Mouse (Mus musculus) stomach, postnatal 0 days (tissue): Measurements from ENCODE around the gene Wdfy4. TPM values are rescaled to one million over a fixed set of nuclear protein-coding genes. Genes with fewer than 3 reads are reported as not detected.

Experiments
- ATAC-seq: fragments of 200-750 bp; cut with Nextera tagmentation; 2 replicates; pipeline ENCODE4 v1.8.0; 2017; ENCODE audit not compliant: low FRiP score, low TSS enrichment
- DNase-seq: peaks from one replicate; pipeline ENCODE4 v3.0.0-alpha.2; 2016; ENCODE audit warnings: low spot score
- H3K27ac ChIP-seq: fragments of 300-500 bp; sonication (generic); replicated peaks from 2 replicates; pipeline ENCODE4 v1.5.1; 2014; ENCODE audit warnings: mild to moderate bottlenecking, control low read depth
- H3K27me3 ChIP-seq: fragments of 300-500 bp; sonication (generic); 2 replicates; pipeline ENCODE4 v1.6.1; 2014; ENCODE audit warnings: low read length; ENCODE audit not compliant: control insufficient read depth, insufficient read depth
- H3K36me3 ChIP-seq: fragments of 300-500 bp; sonication (generic); 2 replicates; pipeline ENCODE4 v1.6.1; 2014; ENCODE audit warnings: low read length, mixed read lengths; ENCODE audit not compliant: control insufficient read depth, insufficient read depth
- H3K4me1 ChIP-seq: fragments of 300-500 bp; sonication (generic); replicated peaks from 2 replicates; pipeline ENCODE4 v1.6.1; 2014; ENCODE audit warnings: antibody characterized with exemption; ENCODE audit not compliant: control insufficient read depth, insufficient read depth
- H3K4me2 ChIP-seq: fragments of 300-500 bp; sonication (generic); replicated peaks from 2 replicates; pipeline ENCODE4 v1.6.1; 2014; ENCODE audit warnings: low read depth, mild to moderate bottlenecking, control low read depth, moderate library complexity
- H3K4me3 ChIP-seq: fragments of 300-500 bp; sonication (generic); 2 replicates; pipeline ENCODE4 v1.5.1; 2014; ENCODE audit warnings: low read depth, low read length, control low read depth
- H3K9ac ChIP-seq: fragments of 300-500 bp; sonication (generic); 2 replicates; pipeline ENCODE4 v1.6.1; 2014; ENCODE audit warnings: mild to moderate bottlenecking, low read length, control low read depth, mixed read lengths
- H3K9me3 ChIP-seq: fragments of 300-500 bp; sonication (generic); 2 replicates; pipeline ENCODE4 v1.6.1; 2016; ENCODE audit warnings: low read length; ENCODE audit not compliant: control insufficient read depth
- CTCF ChIP-seq: IDR thresholded peaks from 2 replicates; pipeline ENCODE4 v1.5.1; 2016; ENCODE audit warnings: antibody characterized with exemption, low read depth, mild to moderate bottlenecking, moderate library complexity
- EP300 ChIP-seq: optimal IDR thresholded peaks from 2 replicates; pipeline ENCODE3; 2016; ENCODE audit warnings: antibody characterized with exemption
- WGBS: fragments of 180-500 bp; shearing (Covaris S2); extraction: QIAGEN DNeasy Blood & Tissue Kit; methylation state at CpG from one replicate; pipeline ENCODE4 v1.1.7; 2014; 5-methylcytosine and 5-hydroxymethylcytosine counted together
- polyA plus RNA-seq: library from polyadenylated mRNA; unstranded; fragments of >200 nt; fragmentation: Nextera tagmentation; extraction: Ambion mirVana; gene quantifications from 2 replicates; pipeline ENCODE4 v1.2.1, GENCODE M21; 2015

Gene Wdfy4
- polyA plus RNA-seq, 1 experiment from 2014 or later = 0.25 TPM

DNA sequence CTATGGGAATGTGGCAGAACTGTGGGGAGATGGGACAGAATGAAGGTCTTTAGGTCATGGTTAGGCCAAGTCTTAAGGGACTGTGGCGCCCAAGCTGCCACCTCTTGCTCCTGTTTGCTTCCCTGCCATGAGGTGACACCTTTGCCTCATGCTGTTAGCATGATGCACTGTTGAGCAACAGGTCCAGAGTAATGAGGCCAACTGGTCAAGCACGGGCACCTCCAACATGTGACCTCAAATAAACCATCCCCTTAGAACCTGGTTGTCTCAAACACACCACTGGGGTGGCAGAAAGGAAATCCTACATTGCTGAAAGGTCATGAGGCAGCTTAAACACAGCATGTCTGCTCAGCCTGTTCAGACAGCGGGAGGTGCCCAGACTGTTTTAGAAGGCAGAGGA lies 166.3 kb downstream of the Wdfy4 start:
- WGBS = 76% methylated on average over 3 of the region's 3 CpGs
- TF ChIP-seq EP300 = no peak
- TF ChIP-seq CTCF = no peak
- H3K4me2 ChIP-seq = no peak overlapping the region
- DNase-seq = no peak
- no peak overlapping the region for H3K27ac ChIP-seq
- no peaks in the 10 kb centered on the region for H3K9me3 ChIP-seq
- no peaks in the 10 kb centered on the region for H3K36me3 ChIP-seq
- ATAC-seq = no peak
- H3K4me3 ChIP-seq = no peak overlapping the region
- H3K9ac ChIP-seq = no peak overlapping the region
- no peaks in the 10 kb centered on the region for H3K27me3 ChIP-seq
- no peaks in the 10 kb centered on the region for H3K4me1 ChIP-seq

DNA sequence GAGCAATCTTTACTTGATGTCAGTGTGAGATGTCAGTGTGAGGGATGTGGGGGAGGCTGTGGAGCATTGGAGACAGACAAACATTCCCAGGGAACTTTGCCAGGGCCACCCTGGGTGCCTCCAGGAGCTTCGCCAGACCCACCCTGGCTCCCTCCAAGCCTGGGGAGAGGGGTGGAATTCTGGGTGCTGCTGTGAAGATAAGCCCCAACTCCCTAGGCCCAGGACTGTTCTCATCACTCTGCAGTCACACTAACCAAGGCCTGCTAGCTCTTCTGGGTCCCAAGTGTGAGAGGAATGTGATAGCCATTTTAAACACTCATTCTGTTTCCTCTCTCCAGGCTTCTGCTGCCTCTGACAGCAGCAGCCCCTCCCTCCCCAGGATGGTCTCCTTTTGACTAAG lies 177.7 kb downstream of the Wdfy4 start:
- Histone ChIP-seq H3K27ac (no peak overlapping the region), H3K27me3 (no peaks in the 10 kb centered on the region), H3K4me2 (no peak overlapping the region), H3K9me3 (no peaks in the 10 kb centered on the region), H3K9ac (no peak overlapping the region), H3K4me1 (no peaks in the 10 kb centered on the region), H3K36me3 (no peaks in the 10 kb centered on the region), H3K4me3 (no peak overlapping the region)
- no peak for DNase-seq
- no peak for ATAC-seq
- TF ChIP-seq CTCF (no peak), EP300 (no peak)
- 76% methylated on average over 1 of the region's 1 CpGs for WGBS

DNA sequence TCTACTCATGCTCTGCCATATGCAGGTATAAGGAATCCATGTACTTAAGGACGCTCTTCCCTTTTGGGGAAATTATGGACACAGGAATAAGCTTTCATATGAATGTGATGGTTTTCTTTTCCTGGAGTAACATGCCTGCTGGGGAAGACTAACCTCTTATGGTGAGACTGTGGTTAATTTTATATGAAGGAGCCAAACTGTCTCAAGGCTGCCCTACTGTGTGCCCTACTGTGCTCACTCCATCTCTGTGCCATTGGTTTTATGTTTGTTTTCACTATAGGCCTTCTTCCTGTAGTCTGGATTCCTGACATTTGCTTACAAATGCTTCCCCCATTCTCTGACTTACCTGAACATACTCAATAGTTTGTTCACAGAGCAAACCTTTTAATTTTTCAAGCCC lies 180.2 kb downstream of the Wdfy4 start:
- Histone ChIP-seq H3K36me3 (no peaks in the 10 kb centered on the region), H3K4me3 (no peak overlapping the region), H3K27ac (no peak overlapping the region), H3K4me2 (no peak overlapping the region), H3K4me1 (no peaks in the 10 kb centered on the region), H3K27me3 (no peaks in the 10 kb centered on the region), H3K9me3 (no peaks in the 10 kb centered on the region), H3K9ac (no peak overlapping the region)
- no peak for ATAC-seq
- no peak for DNase-seq
- TF ChIP-seq EP300 = no peak
- TF ChIP-seq CTCF = no peak
- WGBS = 100% methylated on average over 1 of the region's 1 CpGs

DNA sequence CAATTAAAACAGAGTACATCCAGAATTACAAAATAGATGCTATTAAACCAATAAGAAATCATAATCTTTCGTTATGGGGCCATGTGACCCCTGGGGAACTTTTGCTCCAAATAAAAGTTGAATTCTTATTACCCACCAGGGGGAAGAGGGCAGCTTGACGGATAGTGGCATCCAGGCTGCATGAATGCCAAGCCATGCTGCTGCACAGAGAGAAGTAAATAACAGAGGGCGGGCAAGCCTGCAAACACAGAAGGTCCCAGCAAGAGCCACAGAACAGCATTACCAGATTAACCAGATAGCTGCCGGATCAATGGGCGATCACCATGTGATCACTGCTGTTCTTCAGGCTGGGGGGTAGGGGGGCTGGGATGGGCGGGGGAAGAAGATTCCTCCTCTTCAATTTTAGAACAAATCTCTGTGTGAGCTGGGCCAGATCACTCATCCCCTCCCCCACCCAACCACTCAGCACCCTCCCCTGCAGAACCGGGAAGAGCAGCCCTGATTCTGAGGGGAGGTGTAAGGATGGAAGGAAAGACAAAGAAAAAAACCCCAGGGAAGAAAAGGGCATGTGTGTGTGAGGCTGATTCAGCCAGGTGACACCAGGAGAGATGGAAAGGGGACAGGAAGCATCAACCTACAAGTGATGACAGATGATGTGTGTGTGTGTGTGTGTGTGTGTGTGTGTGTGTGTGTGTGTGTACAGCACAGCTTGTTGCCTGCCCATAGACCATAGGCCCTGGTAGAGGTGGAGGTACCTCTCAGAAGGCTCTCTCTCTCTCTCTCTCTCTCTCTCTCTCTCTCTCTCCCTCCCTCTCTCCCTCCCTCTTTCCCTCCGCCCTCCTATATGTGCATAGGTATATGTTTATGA lies 185.0 kb downstream of the Wdfy4 start:
- WGBS = 52% methylated on average over 8 of the region's 8 CpGs
- TF ChIP-seq EP300 (no peak), CTCF (no peak)
- Histone ChIP-seq H3K36me3 (no peaks in the 10 kb centered on the region), H3K27ac (no peak overlapping the region), H3K9me3 (no peaks in the 10 kb centered on the region), H3K27me3 (no peaks in the 10 kb centered on the region), H3K4me1 (peaks cover 2% of the 10 kb centered on the region; the same call in 1 of the 2 replicates), H3K4me2 (no peak overlapping the region), H3K4me3 (no peak overlapping the region), H3K9ac (no peak overlapping the region)
- DNase-seq (no peak), ATAC-seq (no peak)

DNA sequence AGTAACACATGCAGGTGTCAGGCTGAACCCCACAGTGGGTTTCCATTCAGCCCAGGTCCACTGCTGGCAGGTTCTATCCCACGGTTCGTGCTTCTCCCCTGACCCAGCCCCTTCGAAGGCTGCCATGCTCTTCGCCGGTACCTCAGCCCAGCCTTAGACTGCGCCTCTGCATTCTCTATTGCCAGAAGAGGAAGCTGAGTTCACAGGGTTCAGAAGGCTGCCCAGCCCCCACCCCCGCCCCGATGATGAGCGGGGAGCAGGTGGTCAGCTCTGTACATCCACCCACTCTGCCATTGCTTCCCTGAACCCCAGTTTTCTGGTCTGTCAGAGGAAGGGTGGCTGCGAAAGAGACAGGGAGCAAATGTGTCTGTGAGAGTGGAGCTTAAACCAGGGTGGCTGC lies 185.8 kb downstream of the Wdfy4 start:
- Histone ChIP-seq H3K27me3 (no peaks in the 10 kb centered on the region), H3K4me2 (no peak overlapping the region), H3K4me1 (peaks cover 4% of the 10 kb centered on the region; the same call in 1 of the 2 replicates), H3K4me3 (no peak overlapping the region), H3K27ac (no peak overlapping the region), H3K36me3 (no peaks in the 10 kb centered on the region), H3K9me3 (no peaks in the 10 kb centered on the region), H3K9ac (no peak overlapping the region)
- ATAC-seq (no peak), DNase-seq (no peak)
- no peak for TF ChIP-seq EP300
- no peak for TF ChIP-seq CTCF
- WGBS = 47% methylated on average over 10 of the region's 10 CpGs

GRCm38 (mm10) chr14:32994954-32995636 lies 190.2 kb downstream of the Wdfy4 start:
- peaks cover 4% of the 10 kb centered on the region; the same call in 1 of the 2 replicates for H3K4me1 ChIP-seq
- H3K36me3 ChIP-seq = no peaks in the 10 kb centered on the region
- peak overlapping the region; percentile 18; the same call in 1 of the 2 replicates for H3K9ac ChIP-seq
- H3K27me3 ChIP-seq = no peaks in the 10 kb centered on the region
- H3K9me3 ChIP-seq = no peaks in the 10 kb centered on the region
- ATAC-seq (peak; percentile 40), DNase-seq (peak; percentile 53)
- no peak overlapping the region for H3K27ac ChIP-seq
- 0 out of 2 replicates have a peak overlapping the region, but pooled peaks have one; percentile 13 for H3K4me3 ChIP-seq
- TF ChIP-seq CTCF (no peak), EP300 (no peak)
- WGBS = 12% methylated on average over 10 of the region's 10 CpGs
- peak overlapping the region; percentile 46 for H3K4me2 ChIP-seq
